Mouse (Mus musculus) layer of hippocampus, postnatal 10 days (tissue): Measurements from ENCODE around the gene Ceacam16. TPM values are rescaled to one million over a fixed set of nuclear protein-coding genes. Genes with fewer than 3 reads are reported as not detected.

Experiments
- DNase-seq, 2 experiments: peaks; one replicate each; pipeline ENCODE4 v3.0.0; 2021; ENCODE audit warnings: low spot score in 2 of 2
- total RNA-seq, 2 experiments: library from RNA; stranded (reverse); gene quantifications; 2 replicates each; pipeline ENCODE4 v1.2.3; 2021

Ceacam16 gene
- total RNA-seq, 2 experiments from 2014 or later = not detected

DNA sequence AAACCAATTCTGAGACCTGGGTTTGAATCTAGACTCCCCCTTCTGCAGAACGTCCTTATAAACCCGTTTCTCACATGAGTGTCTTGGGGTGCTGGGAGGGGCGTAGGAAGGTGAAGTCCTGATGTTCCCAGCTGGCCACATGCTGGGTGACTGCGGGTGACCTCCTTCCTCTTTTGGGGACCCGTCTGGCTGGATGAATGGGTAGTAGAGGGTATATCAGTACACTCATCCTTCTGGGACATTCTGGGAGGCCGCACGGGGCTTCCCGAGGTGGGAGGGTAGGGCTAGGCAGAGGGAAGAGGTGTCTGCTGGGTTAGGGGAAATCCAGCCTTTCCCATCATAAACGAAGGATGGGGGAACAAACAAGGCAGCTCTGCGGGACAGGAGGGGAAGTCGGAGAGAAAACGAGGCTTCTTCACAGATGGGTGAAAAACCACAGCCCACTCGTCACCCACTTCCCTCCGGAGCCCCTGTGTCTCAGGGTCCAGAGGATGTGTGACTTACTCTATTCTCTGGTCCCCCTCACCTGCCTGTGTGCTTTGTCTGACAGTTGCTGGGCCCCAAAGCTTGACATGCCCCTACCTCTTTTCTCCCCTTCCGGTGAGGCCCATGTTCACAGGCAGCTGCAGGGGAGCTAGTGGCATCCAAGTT is 16.5 kb downstream of the Ceacam16 start:
- DNase-seq = no peak

DNA sequence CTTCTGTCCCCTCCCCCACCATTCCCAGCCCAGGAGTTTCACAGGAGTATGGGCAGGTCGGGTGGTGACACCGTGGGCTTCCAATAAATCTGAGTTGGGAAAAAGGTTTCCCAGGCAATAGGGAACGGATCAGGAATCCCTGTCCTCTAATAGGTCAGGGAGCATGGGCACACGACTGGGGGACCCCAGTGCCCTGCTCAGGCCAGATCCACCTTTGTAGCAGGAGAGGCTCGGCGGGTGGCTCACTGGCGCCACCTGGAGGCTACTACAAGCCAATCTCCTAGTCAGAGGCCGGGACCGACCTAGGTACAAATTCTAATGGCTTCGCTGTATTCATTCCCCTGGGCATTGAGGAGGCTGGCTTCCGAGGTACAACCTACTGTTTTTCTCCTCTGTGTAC is 17.5 kb downstream of the Ceacam16 start:
- peak; percentile 67 to 70 for DNase-seq

DNA sequence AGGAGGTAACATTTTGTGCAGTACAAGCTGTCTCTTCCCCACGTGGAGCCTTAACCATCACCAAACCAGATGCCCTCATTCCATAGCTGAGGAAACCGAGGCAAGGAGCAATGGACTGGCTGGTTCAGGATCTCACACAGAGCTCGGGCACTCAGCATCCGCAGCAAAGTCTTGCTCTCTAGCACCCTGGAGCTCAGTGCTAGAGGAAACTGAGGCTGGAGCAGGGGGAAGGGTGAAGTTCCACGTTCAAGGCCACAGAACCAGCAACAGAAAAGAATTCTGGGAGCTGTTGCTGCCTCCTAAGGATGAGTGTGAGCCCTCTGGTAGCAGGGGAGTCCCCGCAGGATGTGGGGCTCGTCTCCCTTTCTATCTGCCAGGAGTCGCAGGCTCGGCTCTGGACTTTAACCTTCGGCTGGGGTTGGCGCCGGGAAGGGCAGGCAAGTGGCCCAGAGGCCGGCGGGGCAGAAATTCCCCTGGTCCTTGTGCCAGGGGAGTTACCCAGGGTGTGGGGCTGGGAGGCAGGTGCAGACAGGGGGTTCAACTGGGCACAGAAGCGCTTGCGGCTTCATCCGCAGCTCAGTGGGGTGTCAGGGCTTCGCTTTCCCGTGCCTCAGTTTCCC is 18.1 kb downstream of the Ceacam16 start:
- DNase-seq = no peak

DNA sequence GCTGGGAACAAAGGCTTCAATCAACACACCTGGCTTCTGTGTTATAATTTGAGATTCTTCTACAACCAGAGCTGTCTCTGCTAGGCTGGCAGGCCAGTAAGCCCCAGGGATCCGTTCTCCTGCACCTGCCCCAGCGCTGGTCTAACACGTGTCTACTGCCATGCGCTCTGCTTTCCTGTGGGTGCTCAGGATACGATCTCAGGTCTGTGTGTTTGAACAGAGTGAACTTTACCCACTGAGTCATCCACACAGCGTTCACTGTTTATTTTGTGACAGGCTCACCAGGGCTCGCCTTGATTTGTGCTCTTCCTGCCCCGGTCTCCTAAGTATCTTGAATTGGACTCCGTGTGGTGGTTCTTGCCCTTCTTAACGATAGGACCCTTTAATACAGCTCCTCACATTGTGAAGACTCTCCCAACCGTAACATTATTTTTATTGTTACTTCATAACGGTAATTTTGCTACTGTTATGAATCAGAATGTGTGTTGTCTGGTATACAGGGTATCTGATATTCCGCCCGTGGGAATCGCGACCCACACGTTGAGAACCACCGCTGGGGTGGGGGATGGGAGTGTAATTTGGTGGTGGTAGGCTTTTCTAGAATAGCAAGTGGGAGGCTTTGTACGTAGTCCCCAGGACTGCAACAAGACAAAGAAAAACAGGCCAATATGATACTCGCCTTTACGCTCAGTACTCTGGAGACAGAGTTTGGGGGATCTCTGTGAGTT is 19.2 kb downstream of the Ceacam16 start:
- DNase-seq = no peak

DNA sequence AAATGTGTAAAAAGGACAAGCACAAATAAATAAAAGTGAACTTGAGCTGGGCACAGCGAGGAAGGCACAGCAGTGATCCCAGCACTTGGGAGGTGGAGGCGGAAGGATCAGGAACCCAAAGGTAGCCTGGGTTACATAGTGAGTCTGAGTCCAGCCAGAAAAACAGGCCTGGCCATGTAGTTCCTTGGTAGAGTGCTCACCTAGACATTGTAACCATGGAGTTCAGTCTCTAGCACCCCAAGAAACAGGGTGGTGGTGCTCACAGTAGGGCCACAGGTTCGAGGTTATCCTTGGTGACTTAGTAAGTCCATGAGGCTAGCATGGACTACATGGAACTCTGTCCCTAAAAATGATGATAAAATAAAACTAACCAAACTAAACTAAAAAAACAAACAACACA is 20.2 kb downstream of the Ceacam16 start:
- DNase-seq = no peak

DNA sequence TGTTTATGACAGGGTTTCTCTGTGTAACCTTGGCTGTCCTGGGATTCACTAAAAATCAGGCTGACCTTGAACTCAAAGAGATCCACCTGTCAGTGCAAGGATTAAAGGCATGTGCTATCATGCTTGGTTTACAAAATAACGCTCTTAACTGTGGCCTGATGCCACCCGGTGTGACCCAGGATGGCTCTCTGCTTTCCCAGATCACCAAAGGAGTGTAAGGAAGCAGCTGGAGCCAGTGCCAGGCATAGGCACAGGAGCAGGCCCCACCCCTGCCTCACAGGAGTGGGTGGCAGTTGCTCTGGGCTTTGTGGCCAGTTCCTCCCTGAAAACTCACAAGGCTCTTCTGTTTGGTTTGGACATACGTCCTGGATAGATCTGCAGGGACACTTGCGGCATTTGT is 20.7 kb downstream of the Ceacam16 start:
- DNase-seq = no peak

DNA sequence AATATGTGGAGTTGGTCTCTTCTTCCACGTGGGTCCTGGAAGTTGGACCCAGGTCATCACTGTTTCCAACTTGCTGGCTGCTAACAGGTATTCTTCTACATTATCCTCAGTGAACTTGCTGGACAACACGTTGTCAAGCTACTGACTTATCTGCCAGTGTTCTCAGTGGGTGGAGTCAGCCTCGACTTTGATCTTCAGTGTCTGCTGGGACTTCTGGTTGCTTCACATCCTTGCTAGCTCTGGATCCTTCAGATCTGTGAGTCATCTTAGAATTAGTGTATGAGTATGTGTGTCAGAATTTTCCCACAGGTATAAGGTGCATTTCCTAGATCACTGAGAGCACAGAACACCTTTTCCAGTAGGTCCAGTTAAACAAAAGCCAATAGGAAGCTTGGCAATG is 24.3 kb downstream of the Ceacam16 start:
- DNase-seq = no peak

DNA sequence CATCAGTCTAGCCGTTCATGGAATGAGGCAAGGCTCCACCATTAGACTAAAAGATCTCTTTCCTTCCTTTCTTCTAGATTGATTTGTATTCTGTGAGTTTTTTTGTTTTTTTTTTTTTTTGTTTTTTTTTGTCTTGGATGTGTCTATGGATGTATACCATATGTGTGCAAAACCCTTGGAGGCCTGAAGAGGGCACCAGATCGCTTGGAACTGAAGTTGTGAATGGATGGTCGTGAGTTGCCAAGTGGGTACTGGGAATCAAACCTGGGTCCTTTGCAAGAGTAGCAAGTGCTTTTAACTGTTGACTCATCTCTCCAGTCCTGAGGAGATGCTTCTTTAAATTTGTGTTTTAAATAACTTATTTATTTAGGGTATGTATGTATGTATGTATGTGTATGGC is 27.0 kb downstream of the Ceacam16 start:
- DNase-seq = no peak

DNA sequence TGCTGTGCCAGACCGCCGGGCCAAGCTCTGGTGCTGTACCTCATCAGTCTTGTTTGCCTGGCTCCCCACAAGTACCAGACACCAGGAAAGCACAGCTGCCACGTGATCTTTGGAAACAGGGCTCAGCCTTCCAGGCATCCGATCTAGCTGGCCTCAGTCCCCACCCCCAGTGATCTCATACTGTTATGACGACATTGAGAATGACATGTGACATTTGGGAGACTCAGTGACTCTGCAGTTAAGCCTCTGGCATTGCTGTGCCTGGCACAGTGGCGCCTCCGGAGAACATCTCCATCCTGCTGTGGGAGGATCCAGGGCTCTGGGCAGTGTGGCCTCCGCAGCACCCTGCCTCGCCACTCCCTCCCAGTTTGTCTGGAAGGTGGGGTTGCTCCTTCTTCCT is 29.3 kb downstream of the Ceacam16 start:
- DNase-seq = no peak

DNA sequence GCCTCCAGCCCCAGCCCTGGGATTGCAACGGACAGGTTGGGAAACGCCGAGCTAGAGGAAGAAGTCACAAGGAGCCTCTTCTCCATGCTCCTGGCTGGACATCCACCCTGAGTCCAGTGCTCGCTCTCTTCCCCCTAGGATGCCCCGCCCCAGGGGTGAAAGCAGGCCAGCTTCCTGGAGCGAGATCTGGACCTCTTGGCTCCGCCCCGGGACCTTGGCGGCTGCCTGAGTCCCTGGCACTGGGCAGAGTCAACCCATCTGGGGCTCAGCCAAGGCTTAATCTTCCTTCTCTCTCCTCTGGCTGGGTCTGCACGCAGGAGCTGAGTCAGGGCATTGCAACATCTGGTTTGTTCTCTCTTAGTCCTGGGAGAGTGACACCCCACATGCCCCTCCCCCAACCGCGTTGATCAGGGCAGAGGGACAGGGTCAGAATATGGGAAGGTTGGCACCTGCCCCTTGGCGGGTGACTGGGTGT is 30.4 kb downstream of the Ceacam16 start:
- DNase-seq = peak in 1 of 2 experiments; percentile 26

DNA sequence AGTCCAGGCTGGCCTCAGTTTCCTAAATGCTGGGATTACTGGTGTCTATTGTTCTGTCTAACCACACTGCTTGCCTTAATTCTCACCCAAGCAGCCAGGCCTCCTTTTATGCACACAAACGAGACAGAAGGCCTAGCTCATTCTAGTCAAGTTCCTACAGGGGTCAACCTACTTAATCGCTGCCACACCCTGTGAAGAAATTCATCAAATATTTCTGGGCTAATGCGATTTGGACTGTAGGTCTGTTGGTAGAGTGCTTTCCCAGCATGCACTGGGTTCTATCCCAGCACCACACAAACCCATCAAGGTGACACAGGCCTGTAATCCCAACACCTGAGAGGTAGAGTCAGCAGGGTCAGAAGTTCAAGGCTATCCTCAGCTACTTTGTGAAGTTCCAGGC is 31.4 kb downstream of the Ceacam16 start:
- no peak for DNase-seq

DNA sequence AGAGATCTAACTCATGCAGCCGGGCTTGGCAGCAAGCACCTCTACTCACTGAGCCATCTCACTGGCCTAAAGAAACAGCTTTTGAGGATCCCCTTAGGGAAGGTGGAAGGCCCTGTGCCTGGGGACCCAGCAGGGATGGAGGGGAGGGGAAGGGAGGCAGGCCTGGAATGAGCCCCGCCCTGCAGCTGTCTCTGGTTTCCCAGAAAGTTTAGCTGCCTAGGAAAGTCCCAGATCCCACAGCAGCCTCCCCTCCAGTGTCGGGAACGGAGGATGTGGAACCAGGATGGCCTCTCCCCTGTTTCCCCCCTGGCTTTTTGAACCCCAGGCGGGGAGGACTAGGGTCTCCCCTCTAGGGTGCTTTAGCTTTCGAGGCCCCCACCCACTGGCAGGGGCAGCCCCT is 34.3 kb downstream of the Ceacam16 start:
- DNase-seq = no peak

DNA sequence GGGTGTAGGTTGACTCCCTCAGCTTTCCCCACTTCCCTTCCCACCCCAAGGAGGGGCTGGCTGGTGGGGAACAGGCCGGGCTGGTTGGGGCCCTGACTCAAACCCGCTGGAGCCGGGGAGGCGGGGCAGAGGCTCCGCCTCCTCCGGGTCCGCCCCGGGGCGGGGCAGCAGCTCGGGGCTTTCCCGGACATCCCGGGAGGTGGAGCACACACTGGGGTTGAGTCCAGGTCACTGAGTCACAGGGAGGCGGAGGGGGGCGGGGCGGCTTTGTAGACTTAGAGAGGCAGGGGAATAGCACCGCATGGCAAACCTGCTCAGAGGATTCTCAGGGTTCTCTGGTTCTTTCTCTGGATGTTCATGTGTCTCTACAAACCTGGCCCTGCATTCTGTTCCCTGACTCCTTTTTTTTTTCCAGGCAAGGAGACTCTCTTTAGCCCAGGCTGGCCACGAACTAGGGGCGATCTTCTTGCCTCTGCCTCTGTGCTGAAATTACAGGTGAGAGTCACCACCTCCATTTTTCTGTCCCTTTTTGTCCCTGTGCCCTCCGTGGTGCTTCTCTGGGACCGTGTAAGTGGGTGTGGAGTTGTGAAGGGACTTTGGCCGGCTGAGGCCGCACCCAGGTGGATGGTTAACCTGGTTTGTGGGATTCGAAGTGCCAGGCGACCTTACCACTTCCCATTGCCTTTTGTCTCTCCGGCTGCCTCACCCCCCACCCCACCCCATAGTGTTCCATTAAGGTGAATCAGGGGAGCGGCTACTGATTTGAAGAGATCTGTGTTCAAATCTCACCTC is 36.7 kb downstream of the Ceacam16 start:
- DNase-seq = peak in 1 of 2 experiments; percentile 36

DNA sequence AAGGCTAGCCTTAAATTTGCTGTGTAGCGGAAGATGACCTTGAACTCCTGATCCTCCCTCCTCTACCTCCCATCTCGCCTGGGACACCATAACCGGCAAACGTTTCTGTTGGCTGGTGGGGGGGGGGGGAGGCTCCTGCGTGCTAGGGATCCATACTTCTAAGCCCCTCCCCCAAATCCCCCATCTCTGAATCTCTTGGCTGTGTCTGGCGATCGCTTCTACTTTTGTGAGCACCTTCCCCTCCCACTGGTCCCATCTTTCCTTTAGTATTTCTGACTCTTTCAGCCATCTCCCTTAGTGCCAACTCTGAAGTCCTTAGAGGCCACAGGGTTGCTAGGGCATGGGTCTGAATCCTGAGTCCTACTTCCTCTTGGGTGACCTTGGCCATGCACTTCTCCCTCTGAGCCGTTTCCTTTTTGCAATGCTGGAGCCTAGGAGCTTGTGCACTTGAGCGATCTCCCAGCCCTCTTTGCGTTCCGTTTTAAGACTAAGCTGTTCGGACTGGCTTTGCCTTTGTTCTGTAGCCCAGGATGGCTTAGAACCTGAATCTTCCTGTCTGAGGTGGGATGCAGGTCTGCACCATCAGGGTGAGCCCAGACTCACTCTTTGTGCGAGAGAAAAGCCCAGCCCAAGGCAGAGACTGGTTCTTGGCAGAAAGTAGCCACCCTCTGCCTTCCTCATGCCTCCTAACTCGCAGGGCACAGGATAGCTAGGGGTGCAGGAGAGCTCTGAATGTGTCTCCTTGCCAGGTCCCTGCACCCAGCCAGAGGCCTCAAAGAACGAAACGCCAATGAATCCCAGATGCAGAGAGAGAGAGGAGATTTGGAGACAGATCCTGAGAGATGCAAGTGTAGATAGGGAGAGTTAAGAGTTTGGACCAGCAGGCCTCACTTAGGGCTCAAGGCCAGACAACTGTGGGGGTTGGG is 37.6 kb downstream of the Ceacam16 start:
- DNase-seq = no peak

DNA sequence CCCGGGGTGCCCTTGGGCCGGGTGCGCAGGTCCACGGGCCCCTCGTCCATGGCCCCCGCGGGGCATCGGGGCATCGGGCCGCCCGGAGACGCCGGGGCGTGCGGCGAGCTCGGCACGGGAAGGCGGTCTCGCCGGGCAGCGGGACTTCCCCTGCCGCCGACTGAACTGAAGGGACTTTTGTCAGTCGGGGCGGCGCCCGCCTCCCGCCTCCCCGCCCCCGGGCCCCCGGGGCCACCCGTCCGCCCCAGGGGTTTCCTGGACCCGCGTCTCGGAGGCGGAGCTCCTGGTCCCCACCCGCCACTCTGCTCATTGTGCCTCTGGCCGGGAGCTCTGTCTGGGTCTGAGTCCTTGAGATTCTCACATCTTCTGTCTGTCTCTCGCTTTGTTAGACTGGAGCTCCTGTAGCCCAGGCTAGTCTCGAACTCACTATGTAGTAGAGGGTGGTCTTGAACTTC is 38.5 kb downstream of the Ceacam16 start, which contains the start of gene Bcl3:
Gene Bcl3 (minus strand): TSS at position 167 of the 455 bp plus-strand sequence.
- DNase-seq = no peak

DNA sequence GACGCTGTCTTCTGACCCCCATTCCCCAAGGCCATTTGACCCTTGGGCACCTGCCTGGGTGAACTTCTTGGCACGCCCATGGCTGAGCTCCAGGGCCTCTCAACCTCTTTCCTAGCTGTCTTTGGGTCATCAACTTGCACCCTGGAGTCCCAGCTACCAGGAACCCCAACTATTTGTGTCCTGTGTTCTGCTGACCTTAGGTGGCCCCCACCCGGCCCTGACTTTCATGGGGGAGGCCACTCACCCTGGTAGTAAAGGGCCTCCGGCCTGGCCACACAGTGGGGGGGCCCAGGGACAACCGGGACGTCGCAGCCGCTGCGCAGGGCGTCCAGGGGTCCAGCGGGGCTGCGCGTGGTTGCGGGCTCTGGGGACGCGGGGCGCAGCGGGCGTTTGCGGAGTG is 38.9 kb downstream of the Ceacam16 start:
- no peak for DNase-seq

DNA sequence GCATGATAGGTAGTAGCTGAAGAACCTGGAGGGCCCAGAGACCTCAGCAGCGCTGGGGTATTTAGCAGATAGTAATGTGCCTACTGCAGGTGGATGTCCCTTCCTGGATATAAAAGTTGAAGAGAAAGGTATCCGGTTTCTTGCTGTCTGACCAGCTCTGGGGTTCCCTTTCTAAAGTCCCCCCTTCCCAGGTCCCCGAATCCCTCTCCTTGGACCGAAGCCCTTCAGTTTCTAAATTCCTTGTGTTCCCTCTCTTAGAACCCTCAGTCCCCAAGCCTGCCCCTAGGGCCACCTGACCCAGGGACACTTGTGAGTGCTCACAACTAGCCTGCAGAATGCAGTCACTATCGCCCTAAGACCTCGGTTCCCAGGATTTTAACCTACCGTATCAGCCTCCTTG is 39.5 kb downstream of the Ceacam16 start:
- no peak for DNase-seq

DNA sequence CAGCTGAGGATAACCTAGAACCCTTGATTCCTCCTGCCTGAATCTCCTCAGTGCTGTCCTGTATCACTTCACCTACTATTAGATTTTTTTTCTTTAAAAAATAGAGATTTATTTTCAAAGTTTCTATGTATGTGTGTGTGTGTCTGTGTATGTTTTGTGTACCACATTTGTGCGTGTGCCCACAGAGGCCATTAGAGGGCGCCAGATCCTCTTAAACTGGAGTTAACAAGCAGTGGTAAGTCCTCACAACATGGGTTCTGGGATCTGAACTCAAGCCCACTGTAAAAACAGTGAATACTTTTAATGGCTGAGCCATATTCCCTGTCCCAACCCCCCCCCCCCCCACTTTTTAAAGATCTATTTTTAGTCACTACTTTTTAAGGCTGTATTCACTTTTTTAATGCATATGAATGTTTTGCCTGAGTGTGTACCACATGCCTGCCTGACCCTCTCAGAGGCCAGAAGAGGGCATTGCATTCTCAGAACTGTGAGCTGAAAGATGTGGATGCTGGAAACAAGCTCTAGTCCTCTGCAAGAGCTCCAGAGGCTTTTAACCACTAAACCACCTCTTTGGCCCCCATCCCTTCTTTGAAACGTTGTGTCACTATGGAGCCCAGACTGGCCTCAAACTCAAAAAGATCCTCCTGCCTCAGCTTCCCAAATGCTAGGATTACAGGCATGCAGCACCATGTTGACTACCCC is 40.6 kb downstream of the Ceacam16 start:
- DNase-seq = no peak

DNA sequence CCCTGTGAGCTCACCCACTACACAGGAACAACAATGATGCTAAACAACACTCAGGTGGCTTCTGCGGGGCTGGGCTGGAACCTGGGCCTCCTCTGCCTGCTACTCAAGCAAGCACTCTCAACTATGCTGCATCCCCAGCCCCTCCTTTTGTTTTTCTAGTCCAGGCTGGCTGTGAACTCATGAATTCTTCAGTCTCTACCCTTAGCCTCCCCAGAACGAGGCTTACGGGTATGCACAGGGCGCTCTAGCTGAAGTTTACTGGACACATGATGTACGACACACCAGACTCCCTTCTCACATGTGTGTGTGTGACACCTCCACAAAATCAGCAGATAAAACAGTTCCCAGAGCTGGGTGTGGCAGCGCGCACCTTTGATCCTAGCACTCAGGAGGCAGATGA is 42.2 kb downstream of the Ceacam16 start:
- DNase-seq = no peak

DNA sequence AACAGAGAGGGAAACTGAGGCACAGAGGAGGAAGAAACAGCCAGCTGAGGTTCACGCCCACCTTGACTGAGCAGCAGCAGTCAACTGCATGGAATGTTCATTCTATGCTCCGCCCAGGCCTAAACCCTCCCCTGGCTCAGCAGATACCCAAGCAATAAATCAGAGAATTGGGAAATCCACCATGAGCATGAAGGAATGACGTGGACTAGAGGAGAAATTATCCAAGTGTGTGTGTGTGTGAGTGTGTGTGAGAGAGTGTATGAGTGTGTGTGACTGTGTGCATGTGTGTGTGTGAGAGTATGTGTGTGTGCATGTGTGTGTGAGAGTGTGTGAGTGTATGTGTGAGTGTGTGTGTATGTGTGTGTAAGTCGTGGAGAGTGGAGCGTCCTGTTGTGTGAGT is 42.7 kb downstream of the Ceacam16 start:
- DNase-seq = no peak
